Mouse (Mus musculus): Measurements from ENCODE around the gene Uvrag. TPM values are rescaled to one million over a fixed set of nuclear protein-coding genes. Genes with fewer than 3 reads are reported as not detected.

Gene Uvrag
- polyA plus RNA-seq, 1 experiment from 2014 or later = 25.1 TPM

DNA sequence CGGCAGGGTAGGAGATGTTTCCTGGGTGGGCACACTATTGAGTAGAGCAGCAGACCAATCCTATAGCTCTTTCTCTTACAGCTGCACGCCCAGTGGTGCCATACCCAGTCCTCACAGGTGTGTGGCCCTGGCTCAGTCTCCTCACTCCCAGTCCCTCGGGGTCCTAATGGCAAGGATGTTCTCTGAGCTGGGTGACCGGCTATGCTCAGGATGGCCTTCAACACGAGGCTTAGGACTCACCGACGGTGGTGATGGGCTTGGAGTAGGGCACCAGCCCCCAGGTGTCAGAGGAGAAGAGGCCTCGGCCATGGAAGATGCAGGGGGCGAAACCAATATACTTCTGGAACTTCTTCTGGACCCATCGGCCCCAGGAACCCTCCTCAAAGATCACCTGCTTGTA is 15.8 kb upstream of the Uvrag start:
- no peaks in the 10 kb centered on the region for H3K36me3 ChIP-seq (ENCODE audit: insufficient read depth)
- no peaks in the 10 kb centered on the region for H3K27me3 ChIP-seq (ENCODE audit: insufficient read depth, low read length)
- no peak for TF ChIP-seq CTCF (IDR thresholded peaks at IDR 0.05; ENCODE audit: low read depth)
- H3K4me2 ChIP-seq = no peak overlapping the region
- DNase-seq = no peak
- ATAC-seq (ENCODE audit: insufficient read depth) = no peak
- H3K9ac ChIP-seq = no peak overlapping the region
- H3K9me3 ChIP-seq (ENCODE audit: low read depth, low read length) = no peaks in the 10 kb centered on the region
- no peak overlapping the region for H3K27ac ChIP-seq (ENCODE audit: low read depth)
- H3K4me1 ChIP-seq (ENCODE audit: insufficient read depth) = peaks cover 11% of the 10 kb centered on the region
- WGBS = 75% methylated on average over 10 of the region's 10 CpGs
- no peak overlapping the region for H3K4me3 ChIP-seq (ENCODE audit: low read depth, low read length)

DNA sequence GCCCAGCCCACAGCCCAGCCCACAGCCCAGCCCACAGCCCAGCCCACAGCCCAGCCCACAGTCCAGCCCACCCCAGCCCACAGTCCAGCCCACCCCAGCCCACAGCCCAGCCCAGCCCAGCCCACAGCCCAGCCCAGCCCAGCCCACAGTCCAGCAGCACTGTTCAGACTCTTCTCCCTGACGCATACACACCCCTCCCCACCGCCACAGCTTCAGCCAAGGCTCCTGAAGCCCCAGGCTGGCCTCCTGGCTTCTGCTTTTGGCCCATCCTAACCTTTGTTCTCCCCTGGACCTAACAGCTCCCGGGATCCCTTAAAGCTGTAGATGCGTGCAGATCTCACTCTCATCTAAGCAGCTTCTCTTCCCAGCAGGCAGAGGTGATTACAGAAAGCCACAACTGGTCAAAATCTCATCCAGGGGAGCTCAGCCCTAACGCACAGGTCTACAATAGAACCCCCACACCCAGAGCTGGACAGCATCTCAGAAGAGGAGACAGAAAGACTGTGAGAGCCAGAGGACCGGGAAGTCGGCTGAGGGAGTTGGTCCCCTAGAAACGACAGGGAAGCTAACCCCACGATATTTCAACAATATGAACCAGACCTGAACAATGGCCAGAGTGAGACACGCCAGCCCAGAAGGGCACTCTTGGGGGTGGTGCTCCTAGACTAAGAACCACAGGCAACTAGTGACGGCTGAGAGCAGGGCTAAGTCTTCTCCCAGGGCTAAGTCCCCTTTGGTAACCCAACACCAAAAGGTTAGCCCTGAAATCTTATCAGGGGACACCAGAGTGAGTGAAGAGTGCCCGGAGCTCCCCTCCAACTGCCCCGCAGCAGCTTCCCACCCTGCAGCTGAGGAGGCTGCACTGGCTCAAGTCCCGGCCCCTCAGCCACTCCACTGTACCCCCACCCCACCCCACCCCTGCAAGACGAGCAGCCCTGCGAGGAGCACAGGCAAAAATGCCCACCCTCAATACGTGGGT is 14.7 kb upstream of the Uvrag start:
- peak overlapping the region; percentile 14; the same call in 1 of the 2 replicates for H3K4me3 ChIP-seq (ENCODE audit: low read depth, low read length)
- H3K27ac ChIP-seq (ENCODE audit: low read depth) = no peak overlapping the region
- no peaks in the 10 kb centered on the region for H3K36me3 ChIP-seq (ENCODE audit: insufficient read depth)
- ATAC-seq (ENCODE audit: insufficient read depth) = peak; percentile 87
- peak overlapping the region; percentile 38; the same call in 1 of the 2 replicates for H3K9ac ChIP-seq
- no peak for TF ChIP-seq CTCF (IDR thresholded peaks at IDR 0.05; ENCODE audit: low read depth)
- DNase-seq = peak; percentile 78
- H3K27me3 ChIP-seq (ENCODE audit: insufficient read depth, low read length) = no peaks in the 10 kb centered on the region
- peak overlapping the region; percentile 58 for H3K4me2 ChIP-seq
- H3K9me3 ChIP-seq (ENCODE audit: low read depth, low read length) = no peaks in the 10 kb centered on the region
- peaks cover 11% of the 10 kb centered on the region for H3K4me1 ChIP-seq (ENCODE audit: insufficient read depth)
- WGBS = 8% methylated on average over 17 of the region's 17 CpGs

DNA sequence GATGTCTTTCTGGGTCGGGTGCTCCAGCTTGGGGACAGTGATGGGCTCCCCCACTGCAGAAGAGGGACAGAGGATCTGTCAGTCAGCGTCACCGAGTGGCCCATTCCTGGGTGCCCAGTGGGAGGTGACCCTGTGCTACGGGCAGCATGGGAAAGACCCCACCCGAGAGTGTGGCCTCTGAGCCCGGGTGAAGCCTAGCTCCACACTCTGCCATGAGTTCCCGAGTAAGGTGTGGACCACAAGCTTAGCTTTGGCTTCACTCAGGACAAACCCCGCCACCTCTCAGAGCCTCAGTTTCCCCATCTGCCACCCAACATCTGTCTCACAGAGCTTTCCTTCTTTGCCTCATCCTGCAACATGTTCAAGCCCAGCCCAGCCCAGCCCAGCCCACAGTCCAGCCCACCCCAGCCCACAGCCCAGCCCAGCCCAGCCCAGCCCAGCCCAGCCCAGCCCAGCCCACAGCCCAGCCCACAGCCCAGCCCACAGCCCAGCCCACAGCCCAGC is 13.8 kb upstream of the Uvrag start:
- DNase-seq (peak; percentile 32), ATAC-seq (ENCODE audit: insufficient read depth) (peak; percentile 62)
- H3K27me3 ChIP-seq (ENCODE audit: insufficient read depth, low read length) = no peaks in the 10 kb centered on the region
- no peaks in the 10 kb centered on the region for H3K9me3 ChIP-seq (ENCODE audit: low read depth, low read length)
- H3K4me2 ChIP-seq = 0 out of 2 replicates have a peak overlapping the region, but pooled peaks have one; percentile 23
- H3K9ac ChIP-seq = no peak overlapping the region
- TF ChIP-seq CTCF (IDR thresholded peaks at IDR 0.05; ENCODE audit: low read depth) = no peak
- H3K4me3 ChIP-seq (ENCODE audit: low read depth, low read length) = no peak overlapping the region
- H3K4me1 ChIP-seq (ENCODE audit: insufficient read depth) = peaks cover 11% of the 10 kb centered on the region
- no peak overlapping the region for H3K27ac ChIP-seq (ENCODE audit: low read depth)
- H3K36me3 ChIP-seq (ENCODE audit: insufficient read depth) = no peaks in the 10 kb centered on the region
- 53% methylated on average over 8 of the region's 8 CpGs for WGBS

DNA sequence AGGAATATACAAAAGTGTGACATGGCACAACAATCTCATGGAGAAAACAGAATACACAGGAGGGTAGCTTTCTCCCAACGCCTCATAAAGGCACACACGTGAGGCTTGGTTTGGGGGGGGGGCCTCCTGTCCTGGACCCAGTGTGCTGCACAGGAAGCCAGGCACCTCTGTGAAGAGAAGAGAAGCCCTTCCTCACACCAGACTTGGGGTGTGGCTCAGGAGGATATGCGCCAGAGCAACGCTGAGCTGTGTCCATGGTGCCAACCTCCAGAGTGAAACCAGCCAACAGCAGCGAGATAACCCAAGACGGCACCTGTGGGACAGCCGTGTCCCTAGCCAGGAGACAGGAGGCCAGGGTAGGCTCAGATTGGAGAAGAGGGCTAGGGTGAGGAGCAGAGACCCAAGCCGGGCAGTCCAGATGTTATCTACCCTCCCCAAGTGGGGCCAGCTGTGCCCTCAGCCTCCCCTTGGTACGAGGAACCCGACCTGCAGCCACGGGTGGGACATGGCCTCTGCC is 12.8 kb upstream of the Uvrag start:
- TF ChIP-seq CTCF (IDR thresholded peaks at IDR 0.05; ENCODE audit: low read depth) = no peak

DNA sequence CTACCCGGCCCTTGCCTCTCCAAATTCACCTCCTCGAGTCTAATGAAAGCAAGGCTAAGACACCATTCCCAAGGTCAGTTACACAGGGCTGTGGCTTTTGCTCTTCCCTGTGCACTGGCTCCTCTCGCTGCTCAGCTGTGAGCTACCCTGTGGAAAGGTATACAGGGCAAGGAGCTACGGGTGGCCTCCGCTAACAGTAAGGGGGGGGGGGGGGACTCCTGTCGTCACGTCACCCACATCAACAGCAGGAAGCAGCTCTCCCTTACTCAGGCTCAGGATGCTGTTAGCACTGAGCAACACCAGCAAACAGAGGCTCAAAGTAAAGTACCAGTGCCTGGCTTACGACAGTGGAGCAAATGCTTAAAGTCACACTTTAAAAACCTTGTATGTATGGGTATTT is 11.8 kb upstream of the Uvrag start:
- ATAC-seq (ENCODE audit: insufficient read depth) = no peak

More for the DNA sequence above, 12.8 kb upstream of the Uvrag start:
- peaks cover 11% of the 10 kb centered on the region for H3K4me1 ChIP-seq (ENCODE audit: insufficient read depth)
- 89% methylated on average over 11 of the region's 11 CpGs for WGBS
- H3K4me2 ChIP-seq = no peak overlapping the region
- H3K4me3 ChIP-seq (ENCODE audit: low read depth, low read length) = no peak overlapping the region
- no peak overlapping the region for H3K9ac ChIP-seq
- no peaks in the 10 kb centered on the region for H3K27me3 ChIP-seq (ENCODE audit: insufficient read depth, low read length)
- no peaks in the 10 kb centered on the region for H3K9me3 ChIP-seq (ENCODE audit: low read depth, low read length)
- no peak overlapping the region for H3K27ac ChIP-seq (ENCODE audit: low read depth)
- no peaks in the 10 kb centered on the region for H3K36me3 ChIP-seq (ENCODE audit: insufficient read depth)
- ATAC-seq (ENCODE audit: insufficient read depth) (no peak), DNase-seq (no peak)

DNA sequence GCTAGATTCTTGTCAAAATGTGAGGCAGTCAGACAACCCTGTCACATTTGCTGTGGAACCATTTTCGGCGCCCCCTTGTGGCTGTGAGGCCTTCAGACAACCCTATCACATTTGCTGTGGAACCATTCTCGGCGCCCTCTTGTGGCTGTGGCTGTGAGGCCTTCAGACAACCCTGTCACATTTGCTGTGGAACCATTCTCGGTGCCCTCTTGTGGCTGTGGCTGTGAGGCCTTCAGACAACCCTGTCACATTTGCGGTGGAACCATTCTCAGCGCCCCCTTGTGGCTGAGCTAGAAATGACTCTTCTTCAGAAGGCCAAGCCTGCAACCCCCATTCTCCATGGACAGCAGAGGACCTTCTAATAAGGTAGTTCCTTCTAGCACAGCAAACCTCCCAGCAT is 10.4 kb upstream of the Uvrag start:
- H3K4me3 ChIP-seq (ENCODE audit: low read depth, low read length) = no peak overlapping the region
- H3K4me1 ChIP-seq (ENCODE audit: insufficient read depth) = peaks cover 11% of the 10 kb centered on the region
- H3K9ac ChIP-seq = no peak overlapping the region
- no peak overlapping the region for H3K27ac ChIP-seq (ENCODE audit: low read depth)
- DNase-seq = peak; percentile 99
- H3K4me2 ChIP-seq = no peak overlapping the region
- ATAC-seq (ENCODE audit: insufficient read depth) = peak; percentile 15; the same call in 1 of the 2 replicates
- no peaks in the 10 kb centered on the region for H3K9me3 ChIP-seq (ENCODE audit: low read depth, low read length)
- no peaks in the 10 kb centered on the region for H3K27me3 ChIP-seq (ENCODE audit: insufficient read depth, low read length)
- peak; percentile 100 for TF ChIP-seq CTCF (IDR thresholded peaks at IDR 0.05; ENCODE audit: low read depth)
- no peaks in the 10 kb centered on the region for H3K36me3 ChIP-seq (ENCODE audit: insufficient read depth)
- WGBS = 6% methylated on average over 7 of the region's 7 CpGs

More for the DNA sequence above, 11.8 kb upstream of the Uvrag start:
- WGBS = 64% methylated on average over 8 of the region's 8 CpGs
- H3K4me1 ChIP-seq (ENCODE audit: insufficient read depth) = peaks cover 11% of the 10 kb centered on the region
- H3K27ac ChIP-seq (ENCODE audit: low read depth) = no peak overlapping the region
- no peaks in the 10 kb centered on the region for H3K27me3 ChIP-seq (ENCODE audit: insufficient read depth, low read length)
- no peak overlapping the region for H3K9ac ChIP-seq
- H3K36me3 ChIP-seq (ENCODE audit: insufficient read depth) = no peaks in the 10 kb centered on the region
- no peak for TF ChIP-seq CTCF (IDR thresholded peaks at IDR 0.05; ENCODE audit: low read depth)
- H3K4me3 ChIP-seq (ENCODE audit: low read depth, low read length) = no peak overlapping the region
- no peaks in the 10 kb centered on the region for H3K9me3 ChIP-seq (ENCODE audit: low read depth, low read length)
- H3K4me2 ChIP-seq = no peak overlapping the region
- DNase-seq = no peak

DNA sequence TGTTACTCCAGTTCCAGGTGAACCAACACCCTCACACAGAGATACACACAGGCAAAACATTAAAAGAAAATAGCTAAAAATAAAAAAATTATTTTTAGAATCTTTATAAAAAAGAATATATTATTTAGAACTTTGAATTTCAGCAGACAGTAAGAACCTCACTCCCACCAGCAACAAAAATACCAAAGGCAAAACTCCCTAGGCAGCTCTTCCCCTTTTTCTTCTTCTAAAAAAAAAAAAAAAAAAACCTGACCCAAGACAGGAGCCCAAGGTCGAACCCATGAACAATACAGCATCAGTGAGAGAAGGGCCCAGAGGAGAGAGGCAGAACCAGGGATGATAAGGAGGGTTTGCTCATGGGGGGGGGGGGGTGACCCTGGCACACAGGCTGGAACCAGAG is 8.1 kb upstream of the Uvrag start:
- Histone ChIP-seq H3K9ac (no peak overlapping the region), H3K36me3 (ENCODE audit: insufficient read depth) (no peaks in the 10 kb centered on the region), H3K4me3 (ENCODE audit: low read depth, low read length) (no peak overlapping the region), H3K4me1 (ENCODE audit: insufficient read depth) (peaks cover 4% of the 10 kb centered on the region; the same call in 1 of the 2 replicates), H3K9me3 (ENCODE audit: low read depth, low read length) (no peaks in the 10 kb centered on the region), H3K27ac (ENCODE audit: low read depth) (no peak overlapping the region), H3K27me3 (ENCODE audit: insufficient read depth, low read length) (no peaks in the 10 kb centered on the region), H3K4me2 (no peak overlapping the region)
- TF ChIP-seq CTCF (IDR thresholded peaks at IDR 0.05; ENCODE audit: low read depth) = no peak
- WGBS = 44% methylated on average over 1 of the region's 1 CpGs
- DNase-seq (no peak), ATAC-seq (ENCODE audit: insufficient read depth) (no peak)
